ENCODE assay signal across 16 mouse cellular contexts in the genomic region with DNA sequence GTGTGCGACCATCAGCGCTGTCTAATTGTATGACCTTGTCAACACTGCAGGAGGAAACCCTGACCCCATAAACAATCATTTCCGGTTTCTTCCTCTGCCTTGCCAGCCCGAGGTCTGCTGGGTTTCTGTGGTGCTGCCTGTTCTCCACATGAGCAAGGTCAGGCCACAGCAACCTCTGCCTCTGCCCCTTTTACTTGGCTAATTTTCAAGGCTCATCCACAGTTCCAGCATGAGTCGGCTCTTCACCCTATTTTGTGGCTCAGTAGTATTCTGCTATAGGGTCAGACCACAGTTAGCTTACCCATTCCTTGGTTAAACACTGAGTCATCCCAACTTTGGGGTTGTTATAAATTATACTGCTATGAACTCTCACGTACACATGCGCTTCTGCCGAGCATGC.
A peak's percentile ranks its signal among the peaks of the same experiment; 100 is the strongest.
DNase-seq lines count a peak whose midpoint lies in the region.
"Had no signal": no experiment of that assay in that cellular context is flagged by ENCODE, and none has a peak within 500 bp of the region (broad histone marks: within the 10 kb centered on the region; RNA-seq: fewer than 3 reads in every experiment).

No protein-coding gene starts in this region.

- peak; percentile 23 for DNase-seq in adrenal gland, adult 2 months
- no peak for DNase-seq in adrenal gland, adult 18-20 months (ENCODE audit: low spot score in 2 of 2)
- DNase-seq in adrenal gland, postnatal 14 days: peak; percentile 14
- no peak for DNase-seq in adrenal gland, postnatal 4 days (ENCODE audit: low spot score in 2 of 2)
- DNase-seq in ovary, adult 18-20 months (ENCODE audit: low spot score): peak; percentile 10
- no peak for DNase-seq in ovary, postnatal 10 days (ENCODE audit: low spot score)
- peak; percentile 8 to 11 for DNase-seq in adrenal gland, postnatal 36 days
- DNase-seq in lung, postnatal 4 days: no peak
- DNase-seq: B cell, adult 2 months; cerebellum, adult 11 months; cerebellum, adult 18-20 months; cerebellum, adult 8-10 months; cerebellum, adult 9-11 months; cerebellum, postnatal 14 days; cerebellum, postnatal 36 days; embryo, embryonic 11 days had no signal

Comparison
In these comparisons a context has a peak if more than half of its experiments do, and no peak if none do; other contexts are left out.
1. DNase-seq: peak in adrenal gland, adult 2 months (single experiment), adrenal gland, postnatal 14 days (single experiment), ovary, adult 18-20 months (single experiment) and adrenal gland, postnatal 36 days (2 of 2); none in adrenal gland, adult 18-20 months (0 of 2), adrenal gland, postnatal 4 days (0 of 2), ovary, postnatal 10 days (single experiment) and lung, postnatal 4 days (0 of 2).